Mouse (Mus musculus) induced T-regulatory cell, adult 2 months (primary cell): ENCODE data around the gene Cycs.
A peak's percentile ranks its signal among the peaks of the same experiment; 100 is the strongest.

Experiments
- DNase-seq: peaks from one replicate; pipeline ENCODE4 v3.0.0-alpha.2; 2012; ENCODE audit warnings: low read depth

The Cycs gene

DNA sequence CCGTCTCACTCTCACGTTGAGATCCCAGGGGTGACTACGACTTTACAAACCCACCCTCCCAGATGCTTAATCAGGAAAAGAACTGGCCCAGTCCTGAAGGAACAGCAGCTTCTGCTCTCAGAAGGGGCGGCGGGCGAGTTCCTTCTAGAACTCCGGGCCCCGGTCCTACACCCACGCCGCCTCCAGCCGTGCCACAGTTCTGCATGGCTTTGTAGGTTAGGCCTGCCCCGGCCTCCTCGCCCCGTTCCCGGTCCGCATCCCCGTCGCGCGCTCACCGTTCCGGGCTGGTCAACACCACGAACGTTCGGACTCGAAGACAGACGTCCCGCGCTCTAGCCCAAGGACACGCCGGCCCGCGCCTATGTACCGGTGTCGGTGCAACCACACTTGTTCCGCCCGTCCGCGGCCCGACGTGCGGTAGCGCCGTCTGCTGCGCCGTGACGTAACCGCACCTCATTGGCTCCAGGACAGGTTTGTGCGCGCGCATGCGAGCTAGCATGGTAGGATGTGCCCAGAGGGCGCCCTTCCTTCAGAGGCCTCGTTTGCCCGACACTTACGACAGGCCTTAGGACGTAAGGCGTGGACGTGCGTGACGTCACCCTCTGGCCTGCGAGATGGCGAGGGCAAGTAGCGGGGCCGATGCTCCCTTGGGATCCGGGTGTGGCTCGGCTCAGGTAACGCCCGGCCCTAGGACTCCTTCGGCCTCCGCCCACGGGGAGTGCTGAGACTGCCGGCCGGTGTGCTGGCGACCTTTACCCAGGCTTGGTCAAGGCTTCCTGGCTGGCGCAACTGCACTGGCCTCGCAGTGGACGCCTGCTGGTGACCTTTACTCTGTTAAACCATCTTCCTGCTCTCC, at the start of gene Cycs:
Gene Cycs (minus strand): TSS at position 398 of the 856 bp plus-strand sequence.
- DNase-seq, result peak; percentile 100

DNA sequence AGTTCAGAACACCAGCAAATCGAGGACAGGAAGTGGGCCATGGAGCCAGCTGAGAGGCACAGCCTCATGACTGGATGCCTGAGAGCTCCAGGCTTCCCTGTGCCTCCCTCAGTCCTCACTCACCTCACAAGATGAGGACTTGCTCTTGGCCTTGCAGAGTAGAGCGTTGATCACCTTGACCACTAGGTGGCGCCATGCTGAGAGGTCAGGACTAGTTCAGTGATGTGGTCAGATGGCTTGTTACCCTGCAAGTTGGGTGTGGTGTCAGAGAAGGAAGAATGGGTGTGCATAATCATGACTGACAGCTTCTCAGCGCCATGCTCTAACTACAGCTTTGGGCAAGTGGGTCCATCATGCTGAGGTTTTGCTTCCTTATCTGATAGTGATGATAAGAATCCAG, 35.3 kb upstream of the Cycs start:
- DNase-seq, result peak; percentile 89

DNA sequence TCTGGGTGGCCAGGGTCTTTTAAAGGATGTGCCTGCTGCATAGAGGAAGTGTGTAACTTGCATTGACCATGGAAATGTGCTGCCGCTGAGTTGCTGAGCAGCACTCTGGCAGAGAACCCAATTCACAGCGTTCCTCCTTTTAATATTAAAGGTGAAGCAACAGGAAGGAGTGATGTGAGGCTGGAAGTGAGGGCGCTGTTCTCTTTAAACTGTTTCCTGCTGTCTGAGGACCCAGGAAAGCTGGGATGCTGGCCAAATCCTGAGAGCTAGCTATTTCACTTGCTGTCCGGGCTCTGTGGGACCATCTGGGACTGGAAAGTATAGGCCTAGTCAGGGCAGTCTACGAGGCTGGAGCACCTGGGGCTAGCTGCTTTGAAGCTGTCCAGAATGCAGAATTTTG, 32.2 kb upstream of the Cycs start:
- DNase-seq, result no peak

DNA sequence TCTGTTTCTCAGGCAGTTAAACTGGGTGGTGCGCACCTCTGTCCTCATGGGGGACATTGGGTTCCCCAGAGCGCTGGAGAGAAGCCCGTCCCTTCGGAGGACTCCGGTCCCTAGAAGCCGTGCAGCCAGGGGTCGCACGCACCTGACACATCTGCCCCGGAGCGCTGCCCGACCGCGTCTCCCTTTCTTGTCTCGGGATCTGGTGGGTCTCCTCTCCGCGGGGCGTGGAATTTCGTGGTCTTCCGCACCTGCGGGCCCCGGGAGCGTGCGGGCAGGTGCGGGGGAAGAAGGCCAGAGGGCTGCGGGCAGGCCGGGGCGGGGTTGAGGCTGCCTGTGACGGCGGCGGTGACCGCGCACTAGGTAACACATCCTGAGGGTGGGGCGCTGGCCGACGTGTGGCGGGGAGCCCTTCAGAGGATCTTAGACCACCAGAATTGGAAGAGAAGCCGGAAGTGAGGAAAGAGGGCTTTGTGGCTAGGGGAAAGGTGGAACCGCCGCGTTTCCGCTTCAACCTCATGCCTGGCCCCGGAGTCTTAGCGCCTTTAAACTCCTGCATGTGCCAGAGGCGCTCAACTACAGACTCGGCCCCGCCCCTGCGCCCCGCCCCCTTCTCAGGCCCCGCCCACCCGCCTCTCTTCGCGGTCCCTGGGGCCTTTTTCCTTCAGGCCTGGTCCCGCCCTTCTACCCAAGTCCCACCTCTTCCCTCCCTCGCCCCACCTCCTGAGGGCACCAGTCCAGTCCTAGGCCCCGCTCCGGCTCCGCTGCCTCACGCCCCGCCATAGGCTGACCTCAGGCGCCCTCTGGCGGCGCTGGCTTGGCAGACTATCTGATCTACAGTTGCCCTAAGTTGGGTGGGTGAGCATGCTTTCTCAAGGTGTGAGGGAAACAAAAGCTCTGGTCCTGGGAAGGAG, 30.2 kb upstream of the Cycs start, which contains the start of gene 4921507P07Rik:
Gene 4921507P07Rik (minus strand): TSS at position 332 of the 911 bp plus-strand sequence.
- peak; percentile 95 for DNase-seq

DNA sequence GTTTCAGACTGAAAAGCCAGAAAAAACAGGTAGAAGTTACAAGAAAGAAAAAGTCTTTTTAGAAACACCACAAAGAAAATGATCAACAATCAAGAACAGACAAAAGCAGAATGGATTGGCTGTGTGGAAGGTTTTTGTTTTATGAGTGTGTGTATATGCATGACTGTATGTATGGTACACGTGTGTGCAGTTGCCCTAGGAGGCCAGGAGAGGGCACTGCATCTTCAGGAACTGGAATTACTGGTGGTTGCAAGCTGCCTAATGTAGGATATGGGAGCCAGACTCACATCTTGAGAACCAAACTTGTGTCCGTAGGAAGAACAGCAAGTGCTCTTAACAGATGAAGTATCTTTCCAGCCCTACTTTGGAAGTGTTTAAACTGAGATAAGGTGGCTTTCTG, 28.0 kb upstream of the Cycs start:
- DNase-seq, result peak; percentile 43

DNA sequence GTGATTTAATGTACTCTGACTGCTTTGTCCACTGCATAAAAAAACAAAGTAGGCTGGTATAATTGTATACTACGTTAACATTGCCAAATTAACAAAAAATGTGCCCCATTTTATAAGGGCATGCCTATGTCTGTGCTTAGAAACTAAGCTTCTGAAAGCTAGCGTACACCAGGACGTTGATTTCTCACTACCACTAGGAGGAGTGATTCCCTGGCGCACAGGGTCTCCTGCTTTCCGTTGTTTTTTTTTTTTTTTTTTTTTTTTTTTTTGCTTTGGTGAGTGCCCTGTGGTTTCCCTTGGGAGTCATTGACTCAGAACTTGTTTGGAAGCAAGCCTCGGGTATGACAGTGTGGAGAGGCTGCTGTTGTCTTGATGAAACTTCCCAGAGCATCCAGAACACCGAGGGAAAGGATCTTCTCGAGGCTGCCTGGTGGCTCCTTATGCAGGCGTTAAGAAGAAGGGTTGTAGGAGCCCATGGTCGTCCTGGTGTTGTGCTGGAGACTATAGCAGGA, 27.1 kb upstream of the Cycs start:
- no peak for DNase-seq

DNA sequence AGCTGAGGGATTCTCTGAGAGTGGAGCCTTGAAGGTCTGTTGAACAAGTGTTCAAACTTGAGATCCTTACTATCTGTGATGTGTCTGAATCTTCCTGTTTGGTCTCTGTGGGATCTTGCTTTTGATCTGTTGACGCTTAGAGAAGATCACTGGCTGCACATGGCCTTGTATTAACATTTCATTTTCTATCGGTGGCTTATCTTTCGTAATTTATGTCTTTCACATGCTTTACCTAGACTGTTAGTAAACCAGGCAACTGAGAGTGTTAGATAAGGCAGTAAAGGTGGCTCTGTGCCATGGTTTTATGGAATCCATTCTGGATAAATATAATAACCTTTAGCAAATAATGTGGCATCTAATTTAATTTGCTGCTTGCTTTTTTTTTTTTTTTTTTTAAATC, 23.9 kb upstream of the Cycs start:
- DNase-seq, result no peak

DNA sequence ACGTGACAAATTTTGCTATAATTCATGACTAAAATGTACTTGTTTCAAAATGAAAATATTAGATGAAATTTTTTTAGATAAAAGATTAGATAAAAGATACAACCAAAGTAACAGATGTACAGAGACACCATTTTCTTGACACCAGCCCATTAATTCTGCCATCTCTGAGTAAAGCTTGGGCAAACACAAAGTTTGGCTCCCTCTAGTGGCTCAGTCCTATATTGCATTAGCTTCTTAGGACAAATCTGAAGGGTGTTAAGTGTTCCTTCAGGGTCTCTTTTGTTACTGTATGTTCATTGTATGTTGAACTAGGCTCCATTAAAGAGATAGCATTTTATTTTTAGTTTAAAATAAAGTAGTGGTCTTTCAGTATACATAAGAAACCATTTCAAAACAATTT, 21.9 kb upstream of the Cycs start:
- peak; percentile 91 for DNase-seq

DNA sequence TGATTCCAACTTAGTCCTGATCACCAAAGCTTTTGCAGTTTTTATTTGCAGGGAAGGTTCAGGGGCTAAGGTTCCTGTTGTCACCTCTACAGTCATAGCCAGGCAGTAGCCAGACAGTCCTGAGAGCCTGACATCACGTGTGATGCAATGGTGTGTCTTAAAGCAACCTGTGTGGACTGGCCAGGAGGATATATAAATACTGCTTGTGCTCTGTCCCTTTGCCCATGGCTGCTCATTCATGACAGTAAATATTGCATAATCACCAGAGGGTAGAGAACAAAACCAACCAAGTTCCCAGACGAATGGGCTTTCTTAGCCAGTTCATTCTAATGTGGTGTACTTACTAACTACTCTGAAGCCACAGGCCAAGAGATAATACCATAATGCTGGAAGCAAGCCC, 21.1 kb upstream of the Cycs start:
- no peak for DNase-seq

DNA sequence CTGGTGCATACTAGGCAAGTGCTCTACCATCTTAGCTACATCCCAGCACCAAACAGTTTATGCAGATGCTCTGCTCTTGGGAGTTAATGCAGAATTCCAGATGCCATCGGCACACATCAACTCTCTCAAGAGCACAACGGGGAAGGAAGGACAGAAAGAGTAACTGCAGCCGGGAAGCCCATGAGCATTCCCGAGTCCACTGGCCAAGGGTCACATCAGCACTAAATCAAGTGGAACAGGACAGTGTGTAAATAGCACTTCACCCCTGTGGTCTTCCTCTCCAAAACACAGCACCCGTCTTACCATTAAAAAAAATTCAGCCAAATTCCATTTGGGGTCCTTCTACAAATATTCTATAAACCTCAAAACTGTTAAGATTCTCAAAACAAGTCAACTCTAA, 20.0 kb upstream of the Cycs start:
- DNase-seq, result no peak

DNA sequence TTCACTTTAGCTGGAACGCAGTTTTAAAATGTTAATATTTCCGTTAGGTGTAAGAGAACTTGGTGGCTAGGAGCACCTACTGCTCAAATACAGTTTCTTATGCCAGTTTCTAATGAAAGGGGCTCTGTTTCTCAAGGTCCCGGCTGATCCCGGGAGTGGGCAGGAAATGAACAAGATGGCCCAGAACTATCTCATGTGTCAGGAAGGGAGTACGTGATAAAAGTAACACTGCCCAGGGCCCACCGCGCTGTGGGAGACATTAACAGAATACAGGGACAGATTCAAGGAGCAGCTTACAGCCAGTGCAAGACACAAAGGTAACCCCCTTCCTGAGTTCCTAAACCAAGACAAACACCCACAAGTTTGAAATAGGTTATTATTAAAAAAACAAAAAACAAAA, 19.4 kb upstream of the Cycs start:
- no peak for DNase-seq

DNA sequence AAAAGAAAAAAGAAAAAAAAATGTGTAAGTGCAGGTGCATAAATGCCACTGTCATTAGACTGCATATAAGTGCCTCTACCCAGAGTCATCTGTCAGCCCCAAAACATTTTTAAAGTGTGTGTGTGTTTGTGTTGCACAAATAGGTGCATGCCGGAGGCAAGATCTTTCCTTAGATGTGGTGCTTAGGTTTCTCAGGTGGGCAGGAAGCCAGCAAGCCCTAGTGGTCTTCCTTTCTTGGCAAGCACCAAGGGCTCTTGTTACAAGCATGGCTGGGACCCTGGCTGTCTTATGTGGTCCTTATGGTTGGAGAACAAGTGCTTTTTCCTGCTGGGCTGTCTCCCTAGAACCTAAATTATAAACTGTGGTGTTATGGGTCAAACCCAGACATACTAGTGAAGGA, 5.3 kb upstream of the Cycs start:
- no peak for DNase-seq

DNA sequence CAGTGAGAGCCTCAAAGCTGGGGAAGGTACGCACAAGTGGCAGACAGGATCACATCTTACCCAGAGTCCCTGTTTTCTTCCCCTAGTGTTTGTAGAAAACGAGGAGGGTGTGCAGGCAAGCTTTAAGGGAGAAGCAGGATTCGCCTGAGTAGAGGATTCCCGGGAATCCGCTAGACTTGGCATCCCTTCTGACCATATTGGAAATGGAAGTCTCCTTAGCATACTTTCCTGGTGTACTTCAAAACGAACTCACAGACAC, 588 bp upstream of the Cycs start:
- DNase-seq, result no peak

DNA sequence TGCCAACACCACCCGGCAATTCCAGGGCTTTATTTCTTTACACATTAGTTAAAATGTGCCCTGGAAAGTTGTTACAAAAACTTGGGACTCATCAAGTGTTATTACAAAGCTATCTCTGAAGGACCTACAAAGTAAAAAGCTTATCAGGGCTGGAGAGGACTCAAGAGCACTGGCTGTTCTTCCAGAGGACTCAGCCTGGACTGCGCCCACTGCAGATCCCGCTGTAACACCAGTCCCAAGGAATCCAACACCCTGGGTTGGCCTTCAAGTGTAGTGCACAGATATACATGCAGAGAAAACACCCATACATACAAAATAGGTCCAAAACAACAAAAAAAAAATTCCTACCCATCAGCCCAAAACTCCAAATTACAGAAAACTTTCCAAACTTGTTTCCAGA, 2.7 kb downstream of the Cycs start:
- DNase-seq, result no peak

DNA sequence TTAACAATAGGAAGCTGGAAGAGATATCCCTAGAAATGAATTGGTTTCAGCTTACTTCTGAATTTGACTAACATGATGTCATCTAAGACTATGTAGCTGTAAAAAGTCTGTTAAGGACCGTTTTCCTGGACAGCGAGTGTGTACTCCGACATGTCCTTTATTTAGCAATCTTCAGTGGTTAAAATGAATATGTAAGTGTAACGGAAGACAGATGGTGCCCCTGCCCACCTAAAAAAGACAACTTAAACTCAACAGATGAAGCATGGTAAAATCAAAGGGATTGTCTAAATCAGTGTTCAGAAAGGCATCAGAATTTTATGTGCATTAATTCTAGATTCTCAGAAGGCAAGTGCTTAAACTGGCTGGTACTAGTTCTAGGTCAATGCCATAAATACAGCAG, 3.9 kb downstream of the Cycs start:
- no peak for DNase-seq

DNA sequence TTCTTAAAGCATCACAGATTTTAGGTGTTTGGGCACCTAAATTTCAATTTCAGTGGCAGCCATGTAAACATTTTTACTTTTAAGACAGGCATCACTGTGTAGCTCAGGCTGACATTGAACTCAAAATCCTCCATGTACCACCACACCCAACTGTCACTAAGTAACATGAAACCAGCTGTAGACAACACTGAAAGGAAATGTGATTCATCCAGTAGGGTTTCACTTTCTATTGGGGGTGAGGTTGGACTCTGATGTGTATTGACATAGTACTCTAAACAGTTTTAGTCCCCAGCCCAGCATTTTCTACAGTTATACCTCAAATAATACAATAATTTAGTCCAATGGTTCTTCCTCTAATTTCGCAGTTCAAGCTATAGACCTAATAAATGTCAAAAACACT, 5.6 kb downstream of the Cycs start:
- peak; percentile 82 for DNase-seq

DNA sequence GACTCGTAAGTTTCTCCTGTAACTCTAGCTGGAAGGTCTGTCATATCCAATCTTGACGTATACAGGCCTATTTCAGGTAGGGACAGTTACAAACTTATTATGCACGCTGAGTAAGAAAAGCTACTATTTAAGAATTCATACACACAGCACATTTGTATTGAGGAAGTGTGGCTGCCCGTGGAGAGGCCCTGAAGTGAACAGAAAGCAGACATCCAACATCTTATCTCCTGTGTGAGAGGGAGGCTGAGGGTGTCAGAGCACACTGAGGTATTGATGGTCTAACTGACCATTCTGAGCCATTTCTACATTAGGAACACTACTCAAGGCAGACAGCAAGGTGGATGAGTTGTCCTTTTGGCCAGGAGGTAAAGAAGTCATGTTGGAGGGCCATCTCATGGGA, 7.5 kb downstream of the Cycs start:
- DNase-seq, result no peak

DNA sequence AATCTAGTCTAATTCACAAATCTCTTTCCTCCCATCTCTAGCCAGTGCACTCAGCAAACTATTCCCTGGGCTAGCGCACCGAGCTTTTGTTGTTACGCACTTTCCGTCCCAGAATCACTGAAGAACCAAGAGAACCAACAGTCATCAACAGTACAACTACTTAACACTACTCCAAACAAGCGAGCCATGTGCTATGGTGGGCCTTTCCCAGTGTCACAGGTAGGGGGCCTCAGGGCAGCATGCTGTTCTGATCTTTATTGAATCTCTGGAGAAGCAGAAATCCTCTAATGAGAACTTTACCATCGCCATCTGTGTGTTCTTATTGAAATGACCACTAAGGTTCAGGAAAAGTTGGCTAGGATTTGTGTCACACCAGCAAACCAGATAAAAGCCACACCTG, 8.8 kb downstream of the Cycs start:
- DNase-seq, result peak; percentile 17

DNA sequence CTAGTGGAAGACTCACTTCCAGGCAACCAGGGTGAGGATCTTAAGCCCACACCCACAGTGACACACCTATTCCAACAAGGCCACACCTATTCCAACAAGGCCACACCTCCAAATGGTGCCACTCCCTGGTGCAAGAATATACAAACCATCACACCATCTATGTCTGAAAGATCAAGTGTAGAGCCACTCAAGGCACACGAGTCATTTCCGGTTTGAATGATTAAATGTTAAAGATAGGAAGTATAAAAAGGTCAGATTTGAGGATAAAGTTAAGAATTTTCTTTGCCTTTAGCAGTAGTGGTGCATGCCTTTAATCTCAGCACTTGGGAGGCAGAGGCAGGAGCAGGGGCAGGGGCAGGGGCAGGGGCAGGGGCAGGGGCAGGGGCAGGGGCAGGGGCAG, 12.1 kb downstream of the Cycs start:
- DNase-seq, result peak; percentile 53

DNA sequence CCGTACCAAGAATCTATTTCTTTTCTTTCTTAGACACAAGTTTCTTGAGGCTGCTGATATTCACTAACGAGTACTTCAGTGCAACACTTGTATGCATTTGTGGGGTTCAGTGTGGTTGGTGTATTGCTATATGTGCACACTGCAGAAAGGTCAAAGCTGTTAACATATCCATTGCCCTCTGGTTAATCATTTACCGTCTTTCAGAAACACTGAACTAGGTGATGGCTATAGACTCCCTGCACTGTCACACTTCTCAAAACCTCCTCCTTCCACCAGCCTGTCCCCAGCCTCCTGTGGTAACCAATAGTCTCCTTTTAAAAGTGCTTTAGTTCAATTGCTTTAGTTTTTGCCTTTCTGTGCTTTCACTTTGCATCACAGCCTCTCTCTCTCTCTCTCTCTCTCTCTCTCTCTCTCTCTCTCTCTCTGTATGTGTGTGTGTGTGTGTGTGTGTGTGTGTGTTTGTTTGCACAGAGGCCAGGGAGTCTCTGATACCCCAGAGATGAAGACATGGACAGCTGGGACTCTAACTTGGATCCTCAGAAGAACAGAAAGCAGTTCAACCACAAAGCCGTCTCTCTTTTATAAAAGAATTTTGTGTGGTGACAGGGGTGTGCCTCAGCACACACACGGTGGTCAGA, 13.3 kb downstream of the Cycs start:
- DNase-seq, result peak; percentile 54

DNA sequence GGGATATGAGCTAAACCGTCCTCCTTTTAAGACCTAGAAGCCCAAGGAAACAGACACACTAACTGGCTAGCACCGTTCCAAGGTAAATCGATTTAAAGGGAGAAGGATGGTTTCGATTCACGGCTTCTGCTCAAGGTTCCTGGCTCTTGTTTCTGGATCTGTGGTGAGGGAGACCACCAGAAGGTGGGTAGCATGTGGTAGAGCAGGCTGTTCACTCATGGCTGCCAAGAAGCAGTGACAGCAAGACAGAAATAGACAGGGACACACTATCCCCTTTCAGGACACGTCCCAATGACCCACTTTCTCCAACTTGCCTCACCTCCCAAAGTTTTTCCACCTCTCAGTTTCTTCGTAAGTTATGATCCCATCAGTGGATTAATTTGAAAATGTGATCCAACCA, 16.5 kb downstream of the Cycs start:
- no peak for DNase-seq

DNA sequence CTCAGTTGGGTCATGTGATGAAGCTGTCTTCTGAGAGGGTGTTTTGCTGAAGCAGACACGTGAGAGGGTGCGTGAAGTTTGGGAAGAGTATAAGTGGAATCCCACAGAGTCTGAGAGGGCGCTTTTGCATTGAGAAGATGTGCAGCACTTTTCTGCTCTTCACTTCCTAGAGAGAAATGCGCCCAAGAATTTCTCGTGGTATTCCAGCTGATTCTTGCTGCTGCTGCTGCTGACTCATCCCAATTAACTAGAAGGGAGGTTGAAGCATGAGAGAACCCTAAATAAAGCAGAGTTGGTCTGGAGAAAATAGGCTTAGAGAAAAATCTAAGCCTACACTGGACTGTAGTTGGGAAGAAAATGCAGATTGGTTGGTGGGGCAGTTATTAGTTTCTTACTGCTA, 17.3 kb downstream of the Cycs start:
- DNase-seq, result no peak
